In genomic region chr9:29236752-29237151, GRCm38 (mm10) we compare ENCODE assay signal across 25 mouse cellular contexts.
DNase-seq lines count a peak whose midpoint lies in the region; ATAC-seq and TF ChIP-seq lines count a peak whose summit lies in the region.
"Had no signal": no experiment of that assay in that cellular context is flagged by ENCODE, and none has a peak within 500 bp of the region (broad histone marks: within the 10 kb centered on the region; RNA-seq: fewer than 3 reads in every experiment).

No protein-coding gene starts in this region.

- no peaks in the 10 kb centered on the region for H3K27me3 ChIP-seq in heart, postnatal 0 days (ENCODE audit: control insufficient read depth, insufficient read depth, low read length)
- H3K27me3 ChIP-seq in E14TG2a.4 (ENCODE audit: insufficient read depth, low read length) (no peaks in the 10 kb centered on the region; the same call in 1 of the 2 replicates), Patski (no peaks in the 10 kb centered on the region)
- H3K27me3 ChIP-seq: embryonic facial prominence, embryonic 13.5 days; forebrain, embryonic 15.5 days; heart, embryonic 13.5 days; hindbrain, embryonic 12.5 days; hindbrain, embryonic 15.5 days had no signal

- H3K9ac ChIP-seq in heart, postnatal 0 days (replicated peaks; ENCODE audit: low read depth, low read length) = no peak overlapping the region
- H3K9ac ChIP-seq: embryonic facial prominence, embryonic 13.5 days; forebrain, embryonic 12.5 days; forebrain, embryonic 15.5 days; heart, embryonic 13.5 days; hindbrain, embryonic 12.5 days; hindbrain, embryonic 15.5 days had no signal

- H3K4me3 ChIP-seq in heart, postnatal 0 days (ENCODE audit: low read depth, low read length) = no peak overlapping the region
- no peak overlapping the region for H3K4me3 ChIP-seq in layer of hippocampus, adult 2 months
- H3K4me3 ChIP-seq in E14TG2a.4 (replicated peaks; ENCODE audit: low read length) = no peak overlapping the region
- H3K4me3 ChIP-seq: embryonic facial prominence, embryonic 10.5 days; embryonic facial prominence, embryonic 13.5 days; erythroblast, embryonic 14.5 days; forebrain, embryonic 12.5 days; forebrain, embryonic 15.5 days; heart, embryonic 10.5 days; heart, embryonic 13.5 days; hindbrain, embryonic 12.5 days; hindbrain, embryonic 15.5 days had no signal

- no peak for TF ChIP-seq EP300 in heart, postnatal 0 days (IDR thresholded peaks at IDR 0.05; ENCODE audit: low read depth)

- H3K9me3 ChIP-seq in heart, postnatal 0 days (replicated peaks; ENCODE audit: control insufficient read depth, low read length) = no peaks in the 10 kb centered on the region
- H3K9me3 ChIP-seq in E14TG2a.4 (ENCODE audit: low read length) = no peaks in the 10 kb centered on the region
- H3K9me3 ChIP-seq: embryonic facial prominence, embryonic 10.5 days; embryonic facial prominence, embryonic 13.5 days; forebrain, embryonic 12.5 days; forebrain, embryonic 15.5 days; heart, embryonic 10.5 days; heart, embryonic 13.5 days; hindbrain, embryonic 12.5 days; hindbrain, embryonic 15.5 days had no signal

- POLR2A ChIA-PET in Patski (lab: Charles Lee) = no interaction called here

- no peak for DNase-seq in heart, postnatal 0 days (ENCODE audit: low spot score)
- no peak for DNase-seq in heart, adult 8-10 months (ENCODE audit: low spot score)
- no peak for DNase-seq in layer of hippocampus, adult 2 months (ENCODE audit: low spot score in 2 of 2)
- no peak for DNase-seq in layer of hippocampus, adult 11-12 months (ENCODE audit: low spot score)
- no peak for DNase-seq in Patski (ENCODE audit: low read depth, low spot score)
- no peak for DNase-seq in retina, postnatal 1 day
- DNase-seq: adrenal gland, postnatal 10 days; adrenal gland, postnatal 36 days; cerebellum, adult 18-20 months; cerebellum, adult 9-11 months; cerebellum, postnatal 36 days; embryo, embryonic 11 days; gastrocnemius, postnatal 10 days; gastrocnemius, postnatal 36 days had no signal

- no peaks in the 10 kb centered on the region for H3K4me1 ChIP-seq in heart, postnatal 0 days (ENCODE audit: control insufficient read depth, insufficient read depth)
- H3K4me1 ChIP-seq in E14TG2a.4 (replicated peaks; ENCODE audit: low read depth, low read length) = no peaks in the 10 kb centered on the region
- H3K4me1 ChIP-seq: embryonic facial prominence, embryonic 10.5 days; embryonic facial prominence, embryonic 13.5 days; forebrain, embryonic 12.5 days; forebrain, embryonic 15.5 days; heart, embryonic 10.5 days; hindbrain, embryonic 12.5 days had no signal

- CTCF ChIA-PET in Patski (lab: Charles Lee) = interaction anchor here (0.6 to 1.2 kb wide), 2 partner anchors 8 to 10 kb away, joined by 3 to 4 read pairs; no protein-coding TSS in a partner anchor

- no peaks in the 10 kb centered on the region for H3K36me3 ChIP-seq in heart, postnatal 0 days (replicated peaks; ENCODE audit: control insufficient read depth, insufficient read depth, low read length)
- H3K36me3 ChIP-seq in E14TG2a.4 (ENCODE audit: insufficient read depth, low read length) = no peaks in the 10 kb centered on the region
- H3K36me3 ChIP-seq: embryonic facial prominence, embryonic 10.5 days; embryonic facial prominence, embryonic 13.5 days; forebrain, embryonic 12.5 days; forebrain, embryonic 15.5 days; heart, embryonic 10.5 days; heart, embryonic 13.5 days; hindbrain, embryonic 12.5 days; hindbrain, embryonic 15.5 days had no signal

- TF ChIP-seq CTCF in heart, postnatal 0 days (IDR thresholded peaks at IDR 0.05; ENCODE audit: low read depth) = peak; percentile 34
- TF ChIP-seq CTCF in layer of hippocampus, adult 2 months (conservative IDR thresholded peaks at IDR 0.05) = peak; percentile 66
- TF ChIP-seq CTCF in E14TG2a.4 (conservative IDR thresholded peaks at IDR 0.05; ENCODE audit: low read length) (0 out of 2 replicates have a peak, but pooled peaks have one; percentile 7), Patski (IDR thresholded peaks at IDR 0.05) (peak; percentile 41)

- 81% methylated on average over 3 of the region's 3 CpGs for WGBS in heart, postnatal 0 days

- no peak overlapping the region for H3K4me2 ChIP-seq in heart, postnatal 0 days (ENCODE audit: low read depth, low read length)
- H3K4me2 ChIP-seq: embryonic facial prominence, embryonic 13.5 days; forebrain, embryonic 12.5 days; forebrain, embryonic 15.5 days; heart, embryonic 13.5 days; hindbrain, embryonic 12.5 days; hindbrain, embryonic 15.5 days had no signal

- no peak overlapping the region for H3K27ac ChIP-seq in heart, postnatal 0 days (ENCODE audit: low read depth)
- H3K27ac ChIP-seq in layer of hippocampus, adult 2 months = no peak overlapping the region
- H3K27ac ChIP-seq: embryonic facial prominence, embryonic 10.5 days; embryonic facial prominence, embryonic 13.5 days; forebrain, embryonic 12.5 days; forebrain, embryonic 15.5 days; heart, embryonic 10.5 days; heart, embryonic 13.5 days; hindbrain, embryonic 12.5 days; hindbrain, embryonic 15.5 days had no signal

- in situ Hi-C loops in Patski (cut with MboI; ENCODE audit: low pct_unique_long_range_greater_than_20kb) = no loop called here

- ATAC-seq in heart, postnatal 0 days (ENCODE audit: insufficient read depth, low read depth) = no peak; the same call in 1 of the 2 replicates
- ATAC-seq in Patski = no peak
- ATAC-seq: CD4-positive, CD25-positive, alpha-beta regulatory T cell, adult 4 months; forebrain, embryonic 15.5 days had no signal

Comparison
In these comparisons a context has a peak if more than half of its experiments do, and no peak if none do; other contexts are left out.
1. CTCF ChIP-seq: peak in every context shown above with its lines; median percentile 66 in layer of hippocampus, adult 2 months; 41 in Patski; 34 in heart, postnatal 0 days; 7 in E14TG2a.4.